Mouse (Mus musculus) liver, embryonic 14.5 days (tissue): ENCODE data around the gene Rasa4.
"Not testable (repeated sequence)": the region's sequence is repeated elsewhere in the genome, so short reads cannot be mapped to it uniquely, and the experiment has no call there.

ENCODE experiments used
- CTCF ChIP-seq: IDR thresholded peaks from 2 replicates; pipeline ENCODE4 v1.5.1; 2016; ENCODE audit warnings: antibody characterized with exemption, low read depth, control low read depth
- EP300 ChIP-seq: IDR thresholded peaks from 2 replicates; pipeline ENCODE4 v1.6.1; 2016; ENCODE audit warnings: antibody characterized with exemption, low read depth

- TF ChIP-seq CTCF, EP300: not testable (repeated sequence)
These were observed 17.1 kb upstream of the Rasa4 start for GRCm38 (mm10) chr5:136066404-136067148.
